Mouse (Mus musculus) heart, adult 8-10 months (tissue): ENCODE data around the gene Sfxn5. TPM values are rescaled to one million over a fixed set of nuclear protein-coding genes. Genes with fewer than 3 reads are reported as not detected.

Experiments used
- DNase-seq: peaks from one replicate; pipeline ENCODE4 v3.0.0; 2022; ENCODE audit warnings: low spot score
- total RNA-seq, 4 experiments: library from RNA; stranded (reverse); gene quantifications; 2 replicates each; pipeline ENCODE4 v1.2.4; 2022

Gene Sfxn5
- total RNA-seq, 4 experiments from 2014 or later: 3.2 to 6.4 (median 4.5) TPM

DNA sequence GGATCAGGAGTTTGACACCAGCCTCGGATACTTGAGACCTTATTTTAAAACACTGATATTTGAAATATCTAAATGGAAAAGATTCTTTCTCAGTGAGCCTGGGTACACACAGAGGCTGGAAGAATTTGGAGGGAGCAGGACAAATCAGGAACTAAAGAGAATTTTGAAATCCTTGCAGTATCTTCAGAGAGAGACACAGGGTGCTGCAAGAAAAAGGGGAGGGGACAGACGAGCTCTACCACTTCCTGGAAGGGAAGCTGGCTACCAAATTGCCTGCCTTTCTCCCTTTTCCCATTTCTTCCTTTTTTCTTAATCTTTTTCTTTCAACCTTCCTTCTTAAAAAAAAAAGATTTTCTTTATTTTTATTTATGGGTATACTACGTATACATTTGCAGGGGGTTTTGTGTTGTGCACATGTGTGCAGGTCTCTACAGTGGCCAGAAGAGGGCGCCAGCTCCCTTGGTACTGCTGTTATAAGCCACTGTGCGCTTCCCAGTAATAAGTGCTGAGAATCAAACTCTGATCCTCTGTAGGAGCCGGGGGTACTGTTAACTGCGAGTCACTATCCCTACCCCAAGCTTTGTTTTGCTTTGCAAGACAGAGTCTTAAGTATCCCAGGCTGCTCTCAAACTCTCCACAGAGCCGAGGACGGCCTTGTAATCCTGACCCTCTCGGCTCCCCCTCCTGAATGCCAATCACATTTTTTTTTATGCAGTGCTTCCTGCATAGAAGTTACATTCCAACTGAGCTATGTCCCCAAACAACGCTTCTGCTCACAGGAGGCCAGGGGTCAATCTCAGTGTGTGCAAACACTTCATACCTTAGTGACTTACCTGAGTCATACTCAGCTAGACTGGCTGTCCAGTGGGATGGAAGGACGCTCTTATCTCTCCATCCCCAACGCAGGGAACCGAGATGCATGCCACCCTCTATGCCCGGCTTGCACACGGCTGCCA lies 42.1 kb downstream of the Sfxn5 start:
- no peak for DNase-seq

DNA sequence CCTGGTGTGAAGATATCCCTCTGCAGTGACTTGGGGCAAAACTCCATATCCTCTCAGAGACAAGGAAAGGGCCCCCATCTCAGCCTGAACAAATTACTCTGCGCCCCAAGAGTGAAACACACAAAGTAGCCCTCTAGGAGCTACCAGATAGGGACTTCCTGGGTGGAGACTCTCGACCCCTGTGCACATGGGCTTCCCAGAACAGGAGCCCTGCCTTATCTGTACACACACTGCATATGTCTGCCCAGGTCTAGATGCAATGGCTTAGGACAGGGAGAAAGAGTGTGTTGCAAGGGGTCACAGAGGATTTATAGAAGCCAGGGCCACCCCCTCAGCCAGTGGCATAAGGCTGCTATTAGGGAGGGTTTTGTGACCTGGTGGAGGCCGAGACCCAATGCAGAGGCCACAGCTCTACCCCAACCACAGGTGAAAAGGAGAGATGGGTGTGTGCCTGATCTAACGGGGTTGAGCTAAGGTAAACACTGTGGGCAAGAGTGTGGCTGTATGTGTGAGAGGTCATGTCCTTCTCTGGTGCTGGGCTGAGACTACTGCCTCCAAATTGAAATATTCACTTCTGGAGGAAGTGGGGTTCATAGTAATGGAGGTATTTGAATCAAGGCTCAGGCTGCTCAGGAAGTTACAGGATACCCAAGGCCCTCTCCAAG lies 44.9 kb downstream of the Sfxn5 start:
- DNase-seq: no peak

DNA sequence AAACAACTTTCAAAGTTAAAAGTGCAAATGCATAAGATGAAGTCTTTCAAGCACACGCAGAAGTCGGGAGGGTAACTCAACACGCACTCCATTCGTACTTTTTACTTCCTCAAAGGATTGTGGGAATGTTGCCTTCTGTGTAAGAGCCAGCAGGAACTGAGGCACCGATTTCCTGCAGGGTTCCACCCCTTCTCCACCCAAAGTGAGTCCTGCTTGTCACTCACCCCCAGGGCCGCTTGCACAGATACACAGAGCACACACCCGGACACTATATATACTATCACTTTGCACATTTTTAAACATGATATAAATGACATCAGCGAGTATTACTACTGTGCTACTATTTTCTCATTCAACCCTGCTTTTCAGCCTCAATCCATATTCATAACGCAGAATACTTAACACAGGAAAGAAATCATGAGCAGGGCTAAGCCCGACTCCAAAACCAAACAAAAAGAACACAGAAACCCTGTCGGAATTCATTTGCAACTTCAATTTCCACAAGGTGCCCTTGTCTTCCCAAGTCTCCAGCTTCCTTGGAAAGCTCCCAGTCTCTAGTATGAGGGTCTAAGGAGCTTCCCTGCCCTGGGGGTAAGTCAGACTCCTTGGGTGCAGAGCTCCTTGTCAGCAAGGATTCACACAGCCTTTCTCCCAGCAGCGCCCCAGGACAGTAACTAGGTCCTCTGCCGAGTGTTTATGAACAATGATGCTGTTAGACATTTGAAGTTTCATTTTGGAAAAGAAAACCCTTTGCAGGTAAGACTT lies 46.8 kb downstream of the Sfxn5 start:
- no peak for DNase-seq

DNA sequence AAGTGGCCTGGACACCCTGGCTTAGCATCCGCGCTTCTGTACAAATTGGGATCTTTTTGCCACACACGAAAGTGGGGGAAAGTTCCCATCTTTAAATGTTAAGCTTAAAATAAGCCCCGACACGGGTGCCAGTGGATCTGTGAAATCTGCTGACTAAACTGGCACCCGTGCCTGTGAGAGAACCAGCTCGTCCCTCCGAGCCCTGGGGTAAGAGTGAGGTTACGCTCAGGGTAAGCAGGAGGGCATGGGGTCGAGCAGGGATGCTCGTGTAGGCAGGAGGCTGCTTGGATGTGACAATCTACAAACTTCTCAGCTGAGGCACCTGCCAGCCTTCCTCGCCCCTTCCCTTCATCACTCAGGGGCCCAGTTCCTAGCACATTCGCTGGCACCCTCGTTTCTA lies 52.4 kb downstream of the Sfxn5 start:
- DNase-seq: no peak

DNA sequence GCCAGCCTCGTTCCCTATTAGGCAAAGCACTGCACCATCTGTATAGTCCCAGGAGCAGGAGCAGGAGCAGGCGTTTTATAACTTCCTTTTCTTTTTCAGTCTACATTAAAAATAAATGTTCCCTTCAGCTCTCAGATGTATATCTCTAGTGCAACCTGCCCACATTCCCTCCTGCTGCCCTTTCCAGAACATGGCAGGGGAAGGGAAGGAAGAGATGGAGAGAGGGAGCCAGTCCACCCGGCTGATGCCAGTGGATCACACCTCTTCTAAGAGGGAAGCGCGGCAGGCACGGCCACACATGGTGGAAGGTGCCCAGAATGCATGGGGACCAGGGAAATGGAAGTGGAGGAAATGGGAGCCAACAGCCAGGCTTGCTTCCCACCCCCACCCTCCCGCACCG lies 56.7 kb downstream of the Sfxn5 start:
- no peak for DNase-seq

DNA sequence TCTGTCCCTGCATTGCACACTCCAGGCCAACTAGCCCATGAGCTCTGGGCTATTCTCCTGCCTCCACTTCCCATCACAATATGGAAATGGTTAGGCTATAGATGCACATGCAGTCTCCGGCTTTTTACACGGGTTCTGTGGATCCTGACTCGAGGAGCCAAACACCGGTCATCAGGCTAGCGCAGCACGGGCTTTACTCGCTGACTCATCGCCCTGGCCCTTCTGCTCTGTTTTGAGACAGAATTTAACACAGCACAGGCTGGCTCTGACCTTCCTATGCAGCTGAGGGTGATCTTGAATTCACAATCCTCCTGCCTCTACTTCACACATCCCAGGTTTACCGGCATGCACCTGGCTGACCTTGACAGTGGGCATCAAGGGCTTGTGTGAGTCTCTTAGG lies 60.8 kb downstream of the Sfxn5 start:
- no peak for DNase-seq

DNA sequence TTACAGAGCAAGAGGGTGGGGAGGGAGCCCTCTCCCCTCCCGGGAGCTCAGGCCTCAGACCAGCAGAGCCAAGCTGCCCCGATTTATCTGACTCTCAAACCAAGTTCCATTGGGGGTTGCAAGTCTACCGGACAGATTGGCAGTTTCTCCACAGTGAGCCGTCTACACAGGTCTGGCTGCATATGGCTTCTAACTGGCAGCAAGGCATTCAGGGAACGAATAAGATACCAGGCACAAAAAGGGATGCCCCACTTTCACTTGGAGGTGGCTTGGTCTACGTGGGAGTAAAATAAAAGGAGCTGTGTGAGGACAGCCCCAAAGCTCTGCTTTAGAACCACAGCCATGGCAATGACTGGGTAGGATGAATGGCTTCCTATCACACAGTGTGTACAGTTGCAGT lies 67.2 kb downstream of the Sfxn5 start:
- DNase-seq: no peak

DNA sequence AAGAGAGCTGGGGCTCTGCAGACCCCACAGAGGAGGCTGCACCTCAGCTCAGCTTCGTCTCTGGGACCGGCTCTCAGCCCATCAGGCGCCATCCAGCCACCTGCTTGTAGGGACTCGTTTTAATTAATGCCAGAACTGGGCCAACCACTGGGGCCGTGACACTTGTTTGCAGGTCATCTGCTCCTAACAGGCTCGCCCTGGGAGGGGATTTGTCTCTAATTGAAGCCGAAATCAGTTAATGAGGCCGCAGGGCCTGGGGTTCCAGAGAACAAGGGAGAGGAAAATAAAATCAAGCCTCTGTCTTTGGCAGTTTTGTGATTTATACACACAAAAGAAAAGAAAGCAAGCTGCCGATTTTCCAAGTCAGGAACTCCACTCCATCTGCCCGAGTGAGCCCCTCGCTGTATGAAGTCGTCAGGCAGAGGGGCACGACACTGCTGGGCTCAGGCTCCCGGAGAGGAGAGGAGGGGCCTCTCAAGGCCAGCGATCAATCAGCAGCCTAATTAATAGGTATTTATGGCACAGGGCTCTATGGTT lies 68.2 kb downstream of the Sfxn5 start:
- DNase-seq: no peak

DNA sequence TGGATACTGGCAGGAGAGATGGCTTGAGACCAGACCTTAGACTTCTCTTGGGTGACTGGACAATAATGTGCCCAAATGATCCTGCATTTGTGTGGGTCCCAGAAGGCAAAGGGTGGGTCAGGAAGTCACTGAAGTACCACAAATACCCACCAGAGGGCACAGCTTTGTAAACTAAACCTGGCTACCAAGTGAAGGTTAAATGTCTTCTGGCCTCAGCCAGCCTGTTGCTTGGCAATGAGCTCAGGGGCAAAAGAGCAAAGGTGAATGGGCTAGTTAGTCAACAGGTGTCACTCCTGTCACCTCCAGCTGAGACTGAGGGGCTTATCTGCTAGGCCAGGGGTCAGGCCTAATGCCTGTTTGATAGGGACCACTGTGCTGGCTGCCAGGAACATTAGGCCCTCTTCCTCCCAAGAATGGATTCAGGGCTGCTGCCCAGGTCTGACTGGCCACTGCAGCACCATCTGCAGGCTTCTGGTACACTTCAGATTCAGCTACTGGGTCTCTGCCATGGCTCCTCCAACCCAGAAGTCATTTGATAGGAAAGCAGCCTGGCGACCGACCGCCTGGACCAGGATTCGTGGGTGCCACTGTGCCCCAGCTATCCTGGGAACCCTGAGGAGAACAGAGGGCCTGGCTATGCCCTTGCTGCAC lies 70.2 kb downstream of the Sfxn5 start:
- DNase-seq: peak; percentile 33

DNA sequence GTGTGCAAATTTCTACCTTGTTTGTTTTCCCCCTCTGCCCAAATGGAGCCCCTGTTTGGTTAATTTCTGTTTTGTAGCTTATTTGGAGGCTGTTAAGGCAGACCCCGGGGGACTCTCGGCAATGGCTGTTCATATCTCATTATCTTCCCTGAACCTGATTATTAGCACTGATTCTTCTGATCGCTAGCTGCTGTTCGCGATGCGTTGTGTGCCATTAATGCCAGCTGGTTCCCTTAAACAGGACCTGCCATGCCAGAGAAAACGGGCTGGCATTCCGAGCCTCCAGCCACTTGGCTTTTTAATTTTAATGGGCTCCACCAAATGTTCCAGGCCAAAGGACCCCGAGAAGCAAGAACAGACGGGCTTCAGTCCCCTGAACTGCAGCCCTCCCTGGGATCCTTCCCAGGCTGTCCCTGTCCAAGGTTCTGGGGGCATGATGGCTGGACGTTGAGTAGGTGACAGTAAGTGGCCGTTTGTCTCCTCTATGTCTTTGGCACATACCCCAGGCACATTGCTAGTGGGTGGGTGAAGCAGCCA lies 74.1 kb downstream of the Sfxn5 start:
- DNase-seq: no peak

DNA sequence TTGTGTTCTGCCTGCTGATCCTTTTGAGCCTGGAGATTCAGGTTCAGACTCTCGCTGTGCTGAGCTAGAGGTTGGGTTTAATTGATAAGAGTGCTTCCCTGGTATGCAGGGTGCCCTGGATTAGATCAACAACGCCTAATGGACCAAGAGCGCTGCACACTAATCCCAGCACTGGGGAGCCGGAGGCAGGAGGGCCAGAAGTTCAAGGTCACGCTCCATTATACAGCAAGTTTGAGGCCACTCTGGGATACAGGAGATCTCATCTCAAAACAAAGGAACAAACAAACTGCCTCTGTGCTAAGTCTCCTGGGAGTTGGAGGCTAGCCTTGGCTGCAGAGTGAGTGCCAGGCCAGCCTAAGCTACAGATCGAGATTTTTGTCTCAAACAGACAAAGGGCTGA lies 77.6 kb downstream of the Sfxn5 start:
- no peak for DNase-seq

DNA sequence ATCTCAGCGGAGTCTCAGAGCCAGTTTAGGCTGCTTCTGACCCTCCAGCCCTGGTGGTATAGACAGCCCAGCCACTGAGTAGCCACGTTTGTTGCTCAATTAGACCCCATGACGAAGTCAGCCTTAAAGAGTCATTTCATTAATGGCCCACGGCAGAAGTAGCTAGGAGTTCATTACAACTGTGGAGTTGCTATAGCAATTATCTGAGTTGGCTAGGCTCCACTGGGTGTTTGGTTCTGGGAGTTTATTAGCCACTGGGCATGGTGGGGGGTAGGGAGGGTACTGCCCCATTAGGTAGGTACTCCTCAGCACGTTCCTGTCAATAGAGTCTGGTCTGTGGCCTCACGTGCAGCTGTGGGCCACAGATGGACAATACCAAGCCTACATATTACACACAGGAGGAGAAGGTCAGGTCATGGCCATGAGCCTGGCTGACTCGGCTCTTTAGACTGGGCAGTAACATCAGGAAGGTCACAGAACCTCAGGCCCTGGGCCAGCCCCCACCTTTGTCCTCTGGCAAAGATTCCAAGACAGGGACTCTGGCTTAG lies 79.2 kb downstream of the Sfxn5 start:
- peak; percentile 51 for DNase-seq

DNA sequence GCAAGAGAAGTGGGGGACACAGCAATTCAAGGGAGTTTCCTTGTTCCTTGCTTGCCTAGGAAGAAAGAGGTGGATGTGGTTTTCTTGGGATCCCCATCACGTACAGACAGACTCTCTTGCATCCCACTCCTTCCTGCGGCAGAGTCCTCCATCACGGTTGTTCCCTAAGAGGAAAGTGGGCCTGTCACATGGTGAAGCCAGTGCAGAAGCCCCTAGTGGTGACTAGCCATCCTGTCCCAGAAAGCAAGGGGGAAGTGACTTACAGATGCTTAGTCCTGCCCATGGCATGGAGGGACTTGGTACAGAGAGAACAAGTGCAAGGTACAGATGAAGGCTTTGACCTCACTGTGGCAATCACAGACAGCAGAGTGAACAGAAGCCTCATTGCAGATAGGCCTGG lies 79.9 kb downstream of the Sfxn5 start:
- DNase-seq: no peak

DNA sequence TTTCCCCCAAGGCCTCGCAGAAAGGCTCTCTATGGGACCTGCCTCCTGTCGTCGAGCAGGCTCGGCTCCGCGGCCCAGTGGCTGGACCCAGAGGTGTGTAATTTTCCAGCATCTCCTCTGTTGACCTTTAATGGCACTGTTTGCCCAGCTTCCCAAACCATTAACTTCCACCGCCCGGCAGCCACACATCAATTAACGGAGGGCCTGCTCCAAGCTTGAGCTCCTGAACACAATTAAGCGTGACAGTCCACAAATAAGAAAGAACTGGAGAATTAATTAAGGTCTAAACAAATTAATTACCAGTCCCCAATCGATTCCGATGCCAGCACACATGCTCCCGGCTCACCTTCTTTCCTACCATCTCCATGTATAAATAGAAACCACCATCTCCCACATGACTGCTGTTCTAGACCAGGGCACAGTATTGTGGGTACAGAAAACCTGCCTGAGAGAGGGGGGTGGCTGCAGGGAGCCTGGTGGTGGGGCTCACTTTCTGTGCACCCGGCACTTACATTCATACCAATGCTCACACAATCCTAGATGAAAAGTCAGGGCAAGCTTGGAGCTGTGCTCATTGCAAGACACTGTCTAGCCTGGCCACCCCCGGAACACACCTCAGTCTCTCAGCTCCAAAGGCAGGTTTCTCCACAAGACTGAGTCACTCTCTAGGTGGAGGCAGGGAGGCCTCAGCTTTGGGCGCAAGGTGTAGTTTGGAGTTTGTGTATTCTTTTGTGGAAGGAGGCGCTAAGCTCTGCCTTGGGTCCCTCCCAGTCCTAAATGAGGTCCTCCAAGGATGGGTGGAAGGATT lies 80.8 kb downstream of the Sfxn5 start:
- DNase-seq: no peak

DNA sequence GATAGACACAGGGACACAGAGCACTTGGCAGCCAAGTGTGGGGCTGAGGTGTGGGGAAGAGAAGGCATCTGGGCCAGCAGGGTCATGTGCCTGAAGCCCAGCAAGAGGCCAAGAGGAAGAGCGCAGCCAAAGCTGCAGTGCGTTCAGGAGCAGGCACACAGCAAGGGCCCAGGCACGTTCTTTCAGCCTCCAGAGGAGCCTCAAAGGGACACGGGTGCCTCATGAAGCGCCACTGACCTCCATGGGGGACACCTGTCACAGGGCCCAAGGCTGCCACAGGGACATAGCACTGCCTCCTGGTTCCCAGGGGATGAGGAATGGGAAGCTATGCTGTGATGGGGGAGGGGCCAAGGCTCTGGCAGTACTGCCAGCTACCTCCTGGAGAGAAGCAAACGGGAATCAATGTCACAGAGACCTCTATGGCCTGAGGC lies 82.4 kb downstream of the Sfxn5 start:
- DNase-seq: peak; percentile 45

DNA sequence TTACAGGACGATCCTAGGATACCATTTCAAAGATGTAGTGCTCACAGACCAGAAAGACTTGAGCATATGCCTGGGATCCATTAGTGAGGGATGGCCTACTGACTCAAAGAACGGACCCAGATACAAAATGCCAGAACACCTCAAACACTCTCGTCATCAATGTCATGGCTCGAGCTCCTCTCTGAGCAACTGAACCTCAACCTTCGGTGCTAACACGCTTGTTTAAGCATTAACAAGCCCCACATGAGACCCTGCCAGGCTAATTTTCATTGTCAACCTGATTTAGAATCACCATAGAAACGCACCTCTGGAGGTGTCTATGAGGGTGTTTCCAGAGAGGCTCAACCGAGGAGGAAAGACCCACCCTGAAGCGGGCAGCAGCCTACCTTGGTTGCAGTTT lies 83.4 kb downstream of the Sfxn5 start:
- DNase-seq: no peak

DNA sequence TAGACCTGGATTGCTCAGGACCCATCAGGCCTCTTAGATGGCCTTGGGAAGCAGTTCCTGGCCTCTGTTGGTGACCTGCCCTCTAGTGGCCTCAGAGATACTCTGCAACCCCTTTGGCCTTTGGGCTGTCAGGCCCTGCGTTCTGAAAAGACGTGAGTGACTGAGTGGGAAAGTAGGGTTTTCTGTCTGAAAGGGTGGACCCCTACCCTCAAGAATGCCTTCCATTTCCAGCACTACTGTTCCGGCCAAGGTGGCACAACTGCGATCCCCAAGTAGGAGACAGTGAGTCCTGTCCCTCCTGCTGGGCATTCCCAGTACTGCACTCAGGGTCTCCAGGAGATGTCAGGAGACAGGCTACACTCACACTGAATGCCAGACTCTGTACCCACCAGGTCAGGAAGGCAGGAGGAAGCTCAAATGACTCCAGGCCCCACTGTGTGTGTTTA lies 94.2 kb downstream of the Sfxn5 start:
- DNase-seq: peak; percentile 26

DNA sequence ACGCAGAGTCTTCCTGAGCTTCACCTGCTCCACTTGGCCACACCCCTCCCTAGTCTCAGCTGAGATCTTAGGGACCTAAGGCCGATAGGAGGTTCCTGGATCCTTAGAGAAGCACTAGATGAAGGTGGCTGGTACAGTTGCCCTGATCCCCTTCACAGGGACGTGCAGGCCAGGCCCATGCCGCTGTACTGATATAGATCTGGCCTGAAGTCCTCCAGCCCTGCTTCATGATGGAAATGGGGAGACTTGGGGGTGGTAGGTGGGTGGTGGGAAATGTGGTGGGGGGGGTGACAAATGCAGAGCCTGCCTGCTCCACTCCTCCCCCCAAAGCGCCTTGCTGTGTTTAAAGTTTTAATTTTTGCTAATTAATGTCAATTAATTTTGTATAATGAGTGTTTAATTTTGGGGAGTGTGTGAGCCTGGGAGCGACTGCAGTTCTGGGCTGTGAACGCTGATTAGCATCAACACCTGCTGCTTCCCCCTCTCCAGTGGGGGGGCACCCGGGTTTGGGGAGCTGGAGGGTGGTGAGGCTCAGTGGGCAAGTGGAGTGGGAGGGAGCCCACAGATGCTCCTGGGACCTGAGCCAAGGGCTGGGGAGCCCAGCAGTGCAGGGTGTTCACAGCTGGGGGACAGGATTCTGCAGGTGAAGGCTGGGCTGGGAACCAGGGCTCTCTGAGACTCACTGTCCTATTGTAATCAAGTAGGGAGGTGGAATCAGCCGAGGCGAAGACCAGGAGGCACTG lies 95.5 kb downstream of the Sfxn5 start:
- no peak for DNase-seq

DNA sequence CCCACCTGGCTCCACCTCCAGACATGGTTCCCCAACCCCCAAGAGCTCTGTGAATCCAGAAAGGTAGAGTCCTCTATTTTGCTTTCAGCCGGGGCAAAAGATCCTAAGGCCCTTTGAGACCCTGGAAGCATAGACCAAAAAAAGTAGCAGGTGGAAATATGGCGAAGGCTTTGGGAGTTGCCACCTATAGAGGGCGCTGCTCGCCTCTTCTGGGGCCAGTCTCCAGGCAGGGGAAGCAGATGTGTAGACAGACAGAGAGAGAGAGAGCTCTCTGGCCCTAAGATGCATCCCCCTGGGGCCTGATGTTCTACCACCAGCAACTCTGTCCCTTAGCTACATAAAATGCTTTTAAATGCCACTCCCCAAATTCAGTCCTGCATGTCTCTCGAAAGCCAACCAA lies 96.2 kb downstream of the Sfxn5 start:
- no peak for DNase-seq
